Mouse (Mus musculus) adrenal gland, adult 10 weeks (tissue): ENCODE data around the gene Gm17949. TPM values are rescaled to one million over a fixed set of nuclear protein-coding genes. Genes with fewer than 3 reads are reported as not detected.

Experiments
- polyA plus RNA-seq: library from polyadenylated mRNA; stranded (reverse); fragments of 350-450 nt; fragmentation: Illumina TruSeq; extraction: RNeasy Lipid Tissue Mini Kit (QIAGEN cat#74804); gene quantifications from one replicate; pipeline ENCODE4 v1.2.3, GENCODE M21; 2014; ENCODE audit warnings: low read depth, low replicate concordance

The Gm17949 gene
- not detected for polyA plus RNA-seq

GRCm38 (mm10) chr17:57011236-57012141 lies at the start of gene Gm17949, which contains the start of gene Gtf2f1:
Gene Gm17949, plus strand, starts transcription at chr17:57011469.
Gene Gtf2f1, minus strand, starts transcription at chr17:57011288.

DNA sequence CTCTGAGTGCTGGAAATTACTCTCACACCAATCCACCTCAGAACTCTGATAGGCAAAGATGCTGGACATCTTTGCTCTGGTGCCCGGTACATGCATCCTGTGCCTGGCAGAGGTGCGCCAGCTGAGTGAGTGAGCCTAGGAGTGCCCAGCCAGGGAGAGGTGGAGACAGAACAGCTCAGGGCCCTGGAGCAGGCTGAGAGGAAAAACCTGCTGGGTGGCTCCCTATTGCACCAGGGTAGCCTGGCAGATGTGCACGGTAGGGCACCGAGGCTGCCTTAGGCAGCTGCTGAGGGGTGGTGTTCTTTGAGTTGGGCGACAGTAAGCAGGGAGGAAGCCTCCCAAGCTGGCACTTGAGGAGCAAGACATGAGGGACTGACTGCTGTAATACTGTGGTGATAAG lies 29.3 kb upstream of the Gm17949 start, which contains the start of gene Acer1:
TSS of gene Acer1 (minus strand) at position 114 of the 400 bp plus-strand sequence.

DNA sequence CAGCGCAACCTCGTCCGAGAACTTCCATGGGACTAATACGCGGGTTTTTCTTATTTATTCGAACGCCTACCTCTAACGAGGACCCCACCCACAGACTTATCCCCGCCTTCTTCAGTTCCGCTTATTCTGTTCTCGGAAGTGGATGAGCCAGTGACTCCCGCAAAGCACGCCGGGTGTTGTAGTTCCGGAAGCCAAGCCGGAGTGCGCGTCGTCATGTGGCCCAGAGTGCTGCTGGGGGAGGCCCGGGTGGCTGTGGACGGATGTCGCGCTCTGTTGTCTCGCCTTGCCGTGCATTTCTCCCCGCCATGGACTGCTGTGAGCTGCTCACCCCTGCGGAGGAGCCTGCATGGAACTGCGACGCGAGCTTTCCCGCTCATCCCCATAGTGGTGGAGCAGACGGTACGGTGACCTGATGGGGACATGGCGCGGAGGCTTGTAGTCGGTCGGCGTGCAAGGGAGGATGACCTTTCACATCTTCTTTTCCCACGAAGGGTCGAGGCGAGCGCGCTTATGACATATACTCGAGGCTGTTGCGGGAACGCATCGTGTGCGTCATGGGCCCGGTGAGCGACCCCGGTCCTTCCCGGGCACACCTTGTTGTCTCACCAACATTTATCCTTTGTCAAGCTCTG lies 21.0 kb upstream of the Gm17949 start, which contains the start of gene Clpp:
TSS of gene Clpp (plus strand) at position 191 of the 632 bp plus-strand sequence.

DNA sequence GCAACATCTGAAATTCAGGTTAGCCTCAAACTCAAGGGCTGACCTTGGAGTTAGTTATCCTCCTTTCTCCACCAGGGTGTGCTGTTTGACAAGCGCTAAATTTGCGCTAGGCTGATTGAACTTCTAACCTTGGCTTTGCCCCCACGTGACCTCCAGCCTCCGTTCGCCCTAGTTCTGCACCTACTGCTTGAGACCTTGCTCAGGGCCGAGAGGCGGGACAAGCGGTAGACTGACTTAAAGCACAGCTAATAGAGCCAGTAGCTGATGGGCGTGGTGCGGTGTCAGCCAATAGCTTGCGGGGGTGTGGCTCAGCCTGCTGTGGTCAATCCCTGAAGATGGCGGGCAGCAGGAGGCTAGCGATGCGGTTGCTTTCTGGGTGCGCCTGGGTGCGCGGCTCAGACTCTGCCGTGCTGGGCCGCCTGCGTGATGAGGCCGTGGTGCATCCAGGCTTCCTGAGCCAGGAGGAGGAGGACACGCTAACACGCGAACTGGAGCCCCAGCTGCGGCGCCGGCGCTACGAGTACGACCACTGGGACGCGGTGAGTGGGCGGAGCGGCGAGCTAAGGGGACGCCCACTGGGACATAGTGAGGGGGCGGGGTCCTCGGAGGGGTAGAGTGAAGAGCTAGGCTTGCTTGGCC lies 14.1 kb upstream of the Gm17949 start, which contains the start of gene Alkbh7:
TSS of gene Alkbh7 (plus strand) at position 311 of the 639 bp plus-strand sequence.

GRCm38 (mm10) chr17:56999968-57000609 lies 11.2 kb upstream of the Gm17949 start, which contains the start of gene Pspn:
Gene Pspn, minus strand, starts transcription at chr17:57000018.

DNA sequence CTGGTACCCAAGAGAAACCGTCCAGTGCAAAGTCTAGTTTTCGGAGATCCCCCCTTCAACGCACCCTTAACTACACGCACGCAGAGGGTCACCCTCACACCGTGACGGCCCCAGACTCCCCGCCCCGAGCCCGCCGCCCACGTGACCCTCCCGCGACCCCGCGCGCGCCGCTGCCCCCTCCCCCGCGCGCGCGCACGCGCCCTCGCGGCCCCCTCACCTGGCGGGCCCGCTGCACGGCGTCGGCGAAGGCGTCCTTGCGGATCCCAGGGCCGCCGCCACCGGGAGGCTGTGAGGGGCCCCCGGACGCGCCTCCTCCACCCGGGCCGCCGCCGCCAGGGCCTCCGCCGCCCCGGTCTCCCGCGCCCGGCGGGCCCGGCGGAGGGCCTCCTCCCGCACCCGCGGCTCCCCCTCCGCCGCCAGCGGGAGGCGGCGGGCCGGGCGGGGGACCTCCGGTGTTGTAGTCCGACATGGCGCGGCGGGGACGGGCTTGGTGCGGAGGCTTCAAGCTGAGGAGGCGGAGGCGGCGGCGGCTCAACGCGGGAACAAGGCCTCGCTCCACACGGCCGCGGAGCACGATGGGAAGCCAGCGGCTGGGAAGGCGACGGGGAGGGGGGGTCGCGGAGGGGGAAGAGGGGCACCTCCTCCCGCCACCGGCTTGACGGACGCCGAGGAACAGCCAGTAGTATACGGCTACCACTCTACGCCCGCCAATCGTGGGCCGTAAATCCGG lies 19.8 kb downstream of the Gm17949 start, which contains the start of gene Khsrp:
TSS of gene Khsrp (minus strand) at position 592 of the 730 bp plus-strand sequence.

GRCm38 (mm10) chr17:57041554-57041953 lies 30.3 kb downstream of the Gm17949 start, which contains the start of gene Slc25a41:
Gene Slc25a41, minus strand, starts transcription at chr17:57041654.

GRCm38 (mm10) chr17:57058891-57059485 lies 47.7 kb downstream of the Gm17949 start, which contains the start of gene Crb3:
Gene Crb3, plus strand, starts transcription at chr17:57059105.

DNA sequence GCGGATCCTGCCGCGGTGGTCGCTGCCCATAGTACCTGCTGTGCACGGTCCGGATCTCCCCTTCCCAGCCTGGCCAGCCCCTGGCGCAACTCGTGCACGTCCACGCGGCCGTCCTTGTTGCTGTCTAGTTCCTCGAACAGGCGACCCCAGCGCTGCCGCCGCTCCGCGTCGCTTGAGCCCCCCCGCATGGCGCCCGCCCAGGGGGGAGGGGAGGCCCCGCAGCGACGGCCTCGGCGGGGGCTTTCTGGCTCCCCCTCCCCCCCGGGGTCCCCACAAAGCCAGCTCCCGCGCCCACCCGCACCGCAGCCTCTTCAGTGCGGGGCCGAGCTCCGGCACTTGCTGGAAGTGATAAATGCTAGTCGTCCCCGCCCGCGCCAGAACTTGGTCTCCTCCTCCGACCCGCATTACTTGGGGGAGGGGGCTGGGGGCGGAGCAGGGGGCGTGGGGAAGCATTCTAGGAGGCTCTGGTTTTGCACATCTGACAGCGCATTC lies 48.3 kb downstream of the Gm17949 start, which contains the start of gene Slc25a23:
TSS of gene Slc25a23 (minus strand) at position 378 of the 492 bp plus-strand sequence.

Other genes with a start within 250 kb of the Gm17949 start
- 1.4 TPM for gene Dus3l, start 246.7 kb upstream of the Gm17949 start, polyA plus RNA-seq
- gene Prr22, start 241.2 kb upstream of the Gm17949 start, polyA plus RNA-seq = not detected
- gene Rfx2, start 180.5 kb upstream of the Gm17949 start, polyA plus RNA-seq = 0.41 TPM
- gene Acsbg2, start 137.0 kb upstream of the Gm17949 start, polyA plus RNA-seq = not detected
- not detected for gene 1700061G19Rik, start 136.0 kb upstream of the Gm17949 start, polyA plus RNA-seq
- gene Mllt1, start 76.1 kb upstream of the Gm17949 start, polyA plus RNA-seq = 0.99 TPM
- not detected for gene Acer1, start 29.3 kb upstream of the Gm17949 start, polyA plus RNA-seq
- 4.8 TPM for gene Clpp, start 21.2 kb upstream of the Gm17949 start, polyA plus RNA-seq
- 2.6 TPM for gene Alkbh7, start 14.1 kb upstream of the Gm17949 start, polyA plus RNA-seq
- gene Pspn, start 11.5 kb upstream of the Gm17949 start, polyA plus RNA-seq = not detected
- gene Gtf2f1, start 181 bp upstream of the Gm17949 start, polyA plus RNA-seq = 4.7 TPM
- gene Khsrp, start 20.1 kb downstream of the Gm17949 start, polyA plus RNA-seq = 10.8 TPM
- gene Slc25a41, start 30.2 kb downstream of the Gm17949 start, polyA plus RNA-seq = not detected
- not detected for gene Crb3, start 47.6 kb downstream of the Gm17949 start, polyA plus RNA-seq
- 18.0 TPM for gene Slc25a23, start 48.4 kb downstream of the Gm17949 start, polyA plus RNA-seq
- gene Dennd1c, start 67.0 kb downstream of the Gm17949 start, polyA plus RNA-seq = 0.29 TPM
- gene Tubb4a, start 76.3 kb downstream of the Gm17949 start, polyA plus RNA-seq = 0.41 TPM
- not detected for gene Tnfsf9, start 93.9 kb downstream of the Gm17949 start, polyA plus RNA-seq
- gene Cd70, start 138.3 kb downstream of the Gm17949 start, polyA plus RNA-seq = not detected
- gene Tnfsf14, start 182.7 kb downstream of the Gm17949 start, polyA plus RNA-seq = not detected
- gene C3, start 216.7 kb downstream of the Gm17949 start, polyA plus RNA-seq = 472 TPM
- 5.9 TPM for gene Gpr108, start 237.0 kb downstream of the Gm17949 start, polyA plus RNA-seq
- gene Trip10, start 238.0 kb downstream of the Gm17949 start, polyA plus RNA-seq = 2.3 TPM